Mouse (Mus musculus) ES-E14 (cell line): ENCODE measurements at regions not wholly inside any gene's neighbourhood (a gene's known extent, or its start where the extent isn't known, plus 50 kb on each side); places are given as distances from the start of the nearest gene placed in this dataset.

ENCODE experiments used
- CHD2 ChIP-seq: IDR thresholded peaks from 2 replicates; pipeline ENCODE4 v1.6.1; 2014; ENCODE audit warnings: mild to moderate bottlenecking, low read depth, low read length, inconsistent platforms
- MAFK ChIP-seq: IDR thresholded peaks from 2 replicates; pipeline ENCODE4 v1.6.1; 2014; ENCODE audit warnings: mild to moderate bottlenecking, low read depth, low read length, inconsistent platforms; ENCODE audit not compliant: insufficient read depth

DNA sequence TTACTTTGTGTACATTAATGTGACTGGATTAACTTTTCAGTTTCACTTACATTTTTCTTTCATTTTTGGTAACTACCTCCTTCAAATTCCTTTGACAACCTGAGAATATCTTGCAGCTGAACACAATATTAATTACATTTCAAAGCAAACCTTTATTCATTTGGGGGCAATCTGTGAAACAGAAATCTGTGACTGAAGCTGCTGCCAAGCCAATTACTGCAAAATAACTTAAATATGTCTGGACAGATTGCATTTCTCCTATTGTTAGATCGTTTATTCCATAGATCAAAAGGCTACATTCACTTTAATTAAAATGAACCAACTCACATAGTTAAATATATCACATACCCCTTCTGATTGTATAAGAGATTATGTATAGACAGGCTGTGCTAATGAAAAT lies 558.5 kb upstream of the Celf2 start:
- TF ChIP-seq CHD2 = no peak
- no peak for TF ChIP-seq MAFK
